In the genomic region with DNA sequence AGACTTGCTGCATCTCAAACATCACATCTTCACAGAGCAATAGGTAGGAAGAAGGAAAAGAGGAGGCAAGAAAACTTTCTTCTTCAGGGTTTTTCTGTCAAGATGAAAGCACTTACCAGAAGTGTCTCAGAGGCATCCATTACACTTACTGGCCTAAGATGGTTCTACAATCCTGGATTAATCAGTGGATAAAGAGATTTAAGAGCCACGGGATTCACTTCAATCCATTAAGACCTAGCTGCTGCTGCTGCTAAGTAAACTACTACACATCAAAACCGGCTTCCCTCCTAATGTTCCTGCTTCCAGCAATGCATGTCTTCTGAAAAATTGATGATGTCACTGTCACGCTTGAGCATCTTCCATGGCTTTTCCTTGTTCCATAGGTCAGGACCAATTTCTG, we compare ENCODE assay signal across 23 mouse cellular contexts. TPM values are rescaled to one million over a fixed set of nuclear protein-coding genes. Genes with fewer than 3 reads are reported as not detected.
A peak's percentile ranks its signal among the peaks of the same experiment; 100 is the strongest.
DNase-seq lines count a peak whose midpoint lies in the region.
"Had no signal": no experiment of that assay in that cellular context is flagged by ENCODE, and none has a peak within 500 bp of the region (broad histone marks: within the 10 kb centered on the region; RNA-seq: fewer than 3 reads in every experiment).

No protein-coding gene starts in this region.

- peak; percentile 56 for DNase-seq in retina, adult 2 months (ENCODE audit: low read depth, low spot score)
- DNase-seq in retina, embryonic 14.5 days (ENCODE audit: low spot score) = peak; percentile 12
- peak; percentile 66 for DNase-seq in retina, postnatal 1 day
- DNase-seq in retina, postnatal 7 days (ENCODE audit: low read depth, low spot score) = peak; percentile 54
- DNase-seq in thymus, postnatal 10 days (ENCODE audit: low spot score in 2 of 2) = no peak
- no peak for DNase-seq in adrenal gland, adult 8-10 months
- DNase-seq in gastrocnemius, adult 18-20 months (ENCODE audit: low spot score) = no peak
- DNase-seq in MN1 (ENCODE audit: low spot score) = no peak
- DNase-seq: adrenal gland, adult 2 months; adrenal gland, postnatal 10 days; adrenal gland, postnatal 14 days; adrenal gland, postnatal 25 days; adrenal gland, postnatal 36 days; B cell, adult 2 months; cerebellum, adult 11 months; cerebellum, adult 11-12 months; cerebellum, adult 18-20 months; cerebellum, adult 2 months had no signal

RNA-seq across cellular contexts. Expression of a gene that starts 27.6 kb away (rescaled TPM):
- 10 to 100 TPM; 39.3 to 42.6 (median 41.5) TPM for total RNA-seq in adrenal gland, adult 8-10 months (2022)
- 10 to 100 TPM; 14.4 to 15.1 TPM for total RNA-seq in gastrocnemius, adult 18-20 months (2021)

RNA-seq across cellular contexts. Expression of a gene that starts 41.8 kb away (rescaled TPM):
- total RNA-seq in adrenal gland, adult 8-10 months (2022) = not detected
- total RNA-seq in gastrocnemius, adult 18-20 months (2021) = not detected
- total RNA-seq: adrenal gland, adult 18-20 months; adrenal gland, adult 2 months; adrenal gland, postnatal 10 days; adrenal gland, postnatal 14 days; adrenal gland, postnatal 25 days; adrenal gland, postnatal 36 days; adrenal gland, postnatal 4 days; CH12.LX; ES-E14; MEL had no signal

RNA-seq across cellular contexts. Expression of a gene that starts 48.4 kb away (rescaled TPM):
- 10 to 100 TPM; 26.8 to 34.1 (median 29.6) TPM for total RNA-seq in adrenal gland, adult 8-10 months (2022)
- total RNA-seq in gastrocnemius, adult 18-20 months (2021) = 1 to 10 TPM; 9.1 to 9.2 TPM

Comparison
In these comparisons a context has a peak if more than half of its experiments do, and no peak if none do; other contexts are left out.
1. DNase-seq: peak in retina, adult 2 months (single experiment), retina, embryonic 14.5 days (single experiment), retina, postnatal 1 day (single experiment) and retina, postnatal 7 days (single experiment); none in thymus, postnatal 10 days (0 of 2), adrenal gland, adult 8-10 months (single experiment), gastrocnemius, adult 18-20 months (single experiment) and MN1 (single experiment).